Mouse (Mus musculus) splenic B cell, adult 2 months (primary cell): ENCODE data around the gene Bckdha.

Source experiments
- DNase-seq: peaks from one replicate; pipeline ENCODE4 v3.0.0-alpha.2; 2011; ENCODE audit warnings: low read depth, low spot score
- H3K27me3 ChIP-seq: 2 replicates; pipeline ENCODE4 v1.6.1; 2012; ENCODE audit warnings: mild to moderate bottlenecking, low read length, moderate library complexity, mixed read lengths; ENCODE audit not compliant: control insufficient read depth, poor library complexity, insufficient read depth, severe bottlenecking
- H3K36me3 ChIP-seq: 2 replicates; pipeline ENCODE4 v1.6.1; 2012; ENCODE audit warnings: mild to moderate bottlenecking, low read length, moderate library complexity, mixed read lengths; ENCODE audit not compliant: control insufficient read depth, poor library complexity, insufficient read depth, severe bottlenecking

Bckdha gene

GRCm38 (mm10) chr7:25658657-25659472 lies at the start of gene Bckdha, which contains the start of gene Exosc5:
TSS of gene Bckdha (minus strand) at chr7:25658981.
TSS of gene Exosc5 (plus strand) at chr7:25659164.
- peak; percentile 100 for DNase-seq
- Histone ChIP-seq H3K36me3 (peaks cover 2% of the 10 kb centered on the region; the same call in 1 of the 2 replicates), H3K27me3 (no peaks in the 10 kb centered on the region)

- Histone ChIP-seq H3K27me3 (no peaks in the 10 kb centered on the region), H3K36me3 (peaks cover 17% of the 10 kb centered on the region)
- DNase-seq = peak; percentile 79
Measured at GRCm38 (mm10) chr7:25707581-25708292, 49.0 kb upstream of the Bckdha start.

GRCm38 (mm10) chr7:25706578-25707170 lies 47.9 kb upstream of the Bckdha start:
- Histone ChIP-seq H3K27me3 (no peaks in the 10 kb centered on the region), H3K36me3 (peaks cover 18% of the 10 kb centered on the region)
- DNase-seq = peak; percentile 70

- Histone ChIP-seq H3K27me3 (no peaks in the 10 kb centered on the region), H3K36me3 (peaks cover 23% of the 10 kb centered on the region)
- no peak for DNase-seq
Measured at GRCm38 (mm10) chr7:25705801-25706251, 47.0 kb upstream of the Bckdha start.

GRCm38 (mm10) chr7:25704716-25705364 lies 46.1 kb upstream of the Bckdha start:
- H3K36me3 ChIP-seq = peaks cover 25% of the 10 kb centered on the region
- DNase-seq = no peak
- no peaks in the 10 kb centered on the region for H3K27me3 ChIP-seq

GRCm38 (mm10) chr7:25703793-25704494 lies 45.2 kb upstream of the Bckdha start:
- H3K36me3 ChIP-seq = peaks cover 26% of the 10 kb centered on the region
- no peak for DNase-seq
- no peaks in the 10 kb centered on the region for H3K27me3 ChIP-seq

- H3K36me3 ChIP-seq = peaks cover 26% of the 10 kb centered on the region
- DNase-seq = peak; percentile 56
- H3K27me3 ChIP-seq = no peaks in the 10 kb centered on the region
Measured at GRCm38 (mm10) chr7:25702350-25702749, 43.6 kb upstream of the Bckdha start.

- Histone ChIP-seq H3K27me3 (no peaks in the 10 kb centered on the region), H3K36me3 (peaks cover 34% of the 10 kb centered on the region)
- peak; percentile 58 for DNase-seq
Measured at GRCm38 (mm10) chr7:25700732-25701131, 42.0 kb upstream of the Bckdha start.

GRCm38 (mm10) chr7:25699851-25700250 lies 41.1 kb upstream of the Bckdha start:
- no peak for DNase-seq
- H3K36me3 ChIP-seq = peaks cover 34% of the 10 kb centered on the region
- no peaks in the 10 kb centered on the region for H3K27me3 ChIP-seq

- Histone ChIP-seq H3K27me3 (no peaks in the 10 kb centered on the region), H3K36me3 (peaks cover 30% of the 10 kb centered on the region)
- DNase-seq = no peak
Measured at GRCm38 (mm10) chr7:25694104-25694503, 35.3 kb upstream of the Bckdha start.

- H3K27me3 ChIP-seq = no peaks in the 10 kb centered on the region
- H3K36me3 ChIP-seq = peaks cover 16% of the 10 kb centered on the region
- DNase-seq = no peak
Measured at GRCm38 (mm10) chr7:25690051-25690450, 31.3 kb upstream of the Bckdha start.

GRCm38 (mm10) chr7:25689603-25690021 lies 30.8 kb upstream of the Bckdha start:
- DNase-seq = no peak
- Histone ChIP-seq H3K27me3 (no peaks in the 10 kb centered on the region), H3K36me3 (peaks cover 16% of the 10 kb centered on the region)

- DNase-seq = peak; percentile 93
- Histone ChIP-seq H3K36me3 (peaks cover 13% of the 10 kb centered on the region), H3K27me3 (no peaks in the 10 kb centered on the region)
Measured at GRCm38 (mm10) chr7:25688810-25689586, 30.2 kb upstream of the Bckdha start.
